Mouse (Mus musculus) heart, postnatal 0 days (tissue): ENCODE results near the gene Spred2. TPM values are rescaled to one million over a fixed set of nuclear protein-coding genes. Genes with fewer than 3 reads are reported as not detected.

Source experiments
- ATAC-seq: fragments of 200-750 bp; cut with Nextera tagmentation; 2 replicates; pipeline ENCODE4 v1.8.0; 2017; ENCODE audit warnings: low read depth, moderate number of reproducible peaks, moderate library complexity; ENCODE audit not compliant: insufficient read depth
- DNase-seq: peaks from one replicate; pipeline ENCODE4 v3.0.0-alpha.2; 2016; ENCODE audit warnings: low spot score
- H3K27ac ChIP-seq: fragments of 300-500 bp; sonication (generic); 2 replicates; pipeline ENCODE4 v1.5.1; 2014; ENCODE audit warnings: low read depth, mild to moderate bottlenecking
- H3K27me3 ChIP-seq: fragments of 300-500 bp; sonication (generic); 2 replicates; pipeline ENCODE4 v1.6.1; 2014; ENCODE audit warnings: low read length, mixed read lengths; ENCODE audit not compliant: control insufficient read depth, insufficient read depth
- H3K36me3 ChIP-seq: fragments of 300-500 bp; sonication (generic); replicated peaks from 2 replicates; pipeline ENCODE4 v1.6.1; 2014; ENCODE audit warnings: low read length, mixed read lengths; ENCODE audit not compliant: control insufficient read depth, insufficient read depth
- H3K4me1 ChIP-seq: fragments of 300-500 bp; sonication (generic); 2 replicates; pipeline ENCODE4 v1.6.1; 2014; ENCODE audit warnings: antibody characterized with exemption; ENCODE audit not compliant: control insufficient read depth, insufficient read depth
- H3K4me2 ChIP-seq: fragments of 300-500 bp; sonication (generic); 2 replicates; pipeline ENCODE4 v1.6.1; 2014; ENCODE audit warnings: low read depth, mild to moderate bottlenecking, low read length, moderate library complexity
- H3K4me3 ChIP-seq: fragments of 300-500 bp; sonication (generic); 2 replicates; pipeline ENCODE4 v1.5.1; 2014; ENCODE audit warnings: low read depth, low read length
- H3K9ac ChIP-seq: fragments of 300-500 bp; sonication (generic); replicated peaks from 2 replicates; pipeline ENCODE4 v1.6.1; 2014; ENCODE audit warnings: low read depth, low read length, mixed read lengths
- H3K9me3 ChIP-seq: fragments of 300-500 bp; sonication (generic); replicated peaks from 2 replicates; pipeline ENCODE4 v1.6.1; 2016; ENCODE audit warnings: low read length; ENCODE audit not compliant: control insufficient read depth
- CTCF ChIP-seq: IDR thresholded peaks from 2 replicates; pipeline ENCODE4 v1.5.1; 2016; ENCODE audit warnings: antibody characterized with exemption, control low read depth, low read depth
- EP300 ChIP-seq: IDR thresholded peaks from 2 replicates; pipeline ENCODE4 v1.6.1; 2016; ENCODE audit warnings: antibody characterized with exemption, low read depth
- WGBS: fragments of 180-500 bp; shearing (Covaris S2); extraction: QIAGEN DNeasy Blood & Tissue Kit; methylation state at CpG from one replicate; pipeline ENCODE4 v1.1.7; 2014; 5-methylcytosine and 5-hydroxymethylcytosine counted together
- polyA plus RNA-seq: library from polyadenylated mRNA; unstranded; fragments of >200 nt; fragmentation: Nextera tagmentation; extraction: Ambion mirVana; gene quantifications from 2 replicates; pipeline ENCODE4 v1.2.1, GENCODE M21; 2015
- total RNA-seq: library from RNA; depleted of rRNA; stranded (reverse); fragments of >200 nt; gene quantifications from 2 replicates; pipeline ENCODE4 v1.2.3, GENCODE M21; 2014; ENCODE audit warnings: low replicate concordance

The Spred2 gene
- total and polyA plus RNA-seq, 2 experiments from 2014 or later, result 3.2 to 8.2 TPM

- H3K9ac ChIP-seq, result no peak overlapping the region
- ATAC-seq (no peak; the same call in 1 of the 2 replicates), DNase-seq (no peak)
- H3K4me1 ChIP-seq, result no peaks in the 10 kb centered on the region
- no peak overlapping the region for H3K4me3 ChIP-seq
- H3K36me3 ChIP-seq, result no peaks in the 10 kb centered on the region
- H3K4me2 ChIP-seq, result no peak overlapping the region
- H3K27ac ChIP-seq, result no peak overlapping the region
- 23% methylated on average over 6 of the region's 6 CpGs for WGBS
- TF ChIP-seq EP300 (no peak), CTCF (no peak)
- H3K27me3 ChIP-seq, result no peaks in the 10 kb centered on the region
- H3K9me3 ChIP-seq, result 0 out of 2 replicates have a peak, but pooled peaks cover 4% of the 10 kb centered on the region
Measured at GRCm38 (mm10) chr11:19890700-19891406, 33.3 kb upstream of the Spred2 start.

GRCm38 (mm10) chr11:19893233-19893632, 30.9 kb upstream of the Spred2 start:
- DNase-seq (no peak), ATAC-seq (no peak)
- H3K27me3 ChIP-seq, result no peaks in the 10 kb centered on the region
- TF ChIP-seq EP300 (no peak), CTCF (no peak)
- no peaks in the 10 kb centered on the region for H3K4me1 ChIP-seq
- WGBS, result 71% methylated on average over 3 of the region's 3 CpGs
- H3K4me3 ChIP-seq, result no peak overlapping the region
- no peaks in the 10 kb centered on the region for H3K36me3 ChIP-seq
- no peak overlapping the region for H3K4me2 ChIP-seq
- H3K9ac ChIP-seq, result no peak overlapping the region
- 0 out of 2 replicates have a peak, but pooled peaks cover 4% of the 10 kb centered on the region for H3K9me3 ChIP-seq
- H3K27ac ChIP-seq, result no peak overlapping the region

- Histone ChIP-seq H3K4me2 (no peak overlapping the region), H3K9ac (no peak overlapping the region), H3K4me3 (no peak overlapping the region), H3K27me3 (no peaks in the 10 kb centered on the region), H3K27ac (no peak overlapping the region), H3K36me3 (no peaks in the 10 kb centered on the region), H3K4me1 (no peaks in the 10 kb centered on the region), H3K9me3 (no peaks in the 10 kb centered on the region)
- WGBS, result 48% methylated on average over 5 of the region's 5 CpGs
- ATAC-seq, result no peak
- DNase-seq, result no peak
- TF ChIP-seq EP300 (no peak), CTCF (no peak)
Measured at GRCm38 (mm10) chr11:19899621-19900020, 24.6 kb upstream of the Spred2 start.

- Histone ChIP-seq H3K9me3 (no peaks in the 10 kb centered on the region), H3K4me2 (no peak overlapping the region), H3K36me3 (no peaks in the 10 kb centered on the region), H3K4me3 (no peak overlapping the region), H3K4me1 (no peaks in the 10 kb centered on the region), H3K27ac (no peak overlapping the region), H3K27me3 (no peaks in the 10 kb centered on the region), H3K9ac (no peak overlapping the region)
- no peak for ATAC-seq
- no peak for TF ChIP-seq CTCF
- no peak for TF ChIP-seq EP300
- 57% methylated on average over 4 of the region's 4 CpGs for WGBS
- DNase-seq, result no peak
Measured at GRCm38 (mm10) chr11:19900712-19901111, 23.5 kb upstream of the Spred2 start.

GRCm38 (mm10) chr11:19911216-19911615, 13.0 kb upstream of the Spred2 start:
- Histone ChIP-seq H3K9me3 (no peaks in the 10 kb centered on the region), H3K27me3 (no peaks in the 10 kb centered on the region), H3K4me1 (no peaks in the 10 kb centered on the region), H3K9ac (no peak overlapping the region), H3K36me3 (no peaks in the 10 kb centered on the region), H3K4me3 (no peak overlapping the region), H3K4me2 (no peak overlapping the region), H3K27ac (no peak overlapping the region)
- ATAC-seq (no peak), DNase-seq (no peak)
- WGBS, result 81% methylated on average over 3 of the region's 3 CpGs
- no peak for TF ChIP-seq CTCF
- TF ChIP-seq EP300, result no peak

GRCm38 (mm10) chr11:19912179-19912578, 12.0 kb upstream of the Spred2 start:
- Histone ChIP-seq H3K4me1 (peaks cover under 1% of the 10 kb centered on the region; the same call in 1 of the 2 replicates), H3K36me3 (no peaks in the 10 kb centered on the region), H3K27ac (no peak overlapping the region), H3K27me3 (no peaks in the 10 kb centered on the region), H3K9me3 (no peaks in the 10 kb centered on the region), H3K9ac (no peak overlapping the region), H3K4me3 (no peak overlapping the region), H3K4me2 (no peak overlapping the region)
- DNase-seq, result no peak
- WGBS, result 74% methylated on average over 6 of the region's 6 CpGs
- ATAC-seq, result no peak
- TF ChIP-seq EP300 (no peak), CTCF (no peak)
